Mouse (Mus musculus) T-helper 17 cell (primary cell): ENCODE measurements around the gene Gm20388.
"Not testable (repeated sequence)": the region's sequence is repeated elsewhere in the genome, so short reads cannot be mapped to it uniquely, and the experiment has no call there.

Experiments used
- in situ Hi-C, 2 experiments: fragments of 300-600 bp; cut with MboI, MseI; formaldehyde crosslinking; loops; 1 replicate in 1 of 2; 2 replicates in 1 of 2; pipeline ENCODE4 v1.15.1; 2025; ENCODE audit warnings: high pct_unique_total_duplicates in 2 of 2

Gm20388 gene

GRCm38 (mm10) chr8:123499556-123499955 is 3588.9 kb downstream of the Gm20388 start:
- in situ Hi-C loops = no loop called here

- in situ Hi-C loops = no loop called here
Measured at GRCm38 (mm10) chr8:123502192-123502591, 3591.6 kb downstream of the Gm20388 start.

- in situ Hi-C loops = no loop called here
Measured at GRCm38 (mm10) chr8:123503801-123504467, 3593.3 kb downstream of the Gm20388 start.

- in situ Hi-C loops = no loop called here
Measured at GRCm38 (mm10) chr8:123504591-123505195, 3594.1 kb downstream of the Gm20388 start.

- in situ Hi-C loops = no loop called here
Measured at GRCm38 (mm10) chr8:123505267-123505666, 3594.6 kb downstream of the Gm20388 start.

GRCm38 (mm10) chr8:123505695-123506094 is 3595.1 kb downstream of the Gm20388 start:
- in situ Hi-C loops = no loop called here

GRCm38 (mm10) chr8:123507153-123507552 is 3596.5 kb downstream of the Gm20388 start:
- in situ Hi-C loops = no loop called here

- in situ Hi-C loops = no loop called here
Measured at GRCm38 (mm10) chr8:123510819-123511218, 3600.2 kb downstream of the Gm20388 start.

- in situ Hi-C loops = no loop called here
Measured at GRCm38 (mm10) chr8:123514136-123514535, 3603.5 kb downstream of the Gm20388 start.

GRCm38 (mm10) chr8:123514781-123515539 is 3604.3 kb downstream of the Gm20388 start, which contains the start of gene Dbndd1:
Gene Dbndd1 (minus strand): TSS chr8:123515463.
- in situ Hi-C loops = no loop called here

GRCm38 (mm10) chr8:123515540-123515897 is 3604.9 kb downstream of the Gm20388 start:
- in situ Hi-C loops = no loop called here

GRCm38 (mm10) chr8:123516596-123516995 is 3606.0 kb downstream of the Gm20388 start:
- in situ Hi-C loops = no loop called here

- in situ Hi-C loops = no loop called here
Measured at GRCm38 (mm10) chr8:123518172-123518571, 3607.5 kb downstream of the Gm20388 start.

- in situ Hi-C loops = no loop called here
Measured at GRCm38 (mm10) chr8:123518667-123519066, 3608.0 kb downstream of the Gm20388 start, which contains the start of gene Gas8. Gene Gas8 (plus strand): TSS chr8:123518834.

GRCm38 (mm10) chr8:123520048-123520447 is 3609.4 kb downstream of the Gm20388 start:
- in situ Hi-C loops = not testable (repeated sequence)

GRCm38 (mm10) chr8:123527720-123528489 is 3617.3 kb downstream of the Gm20388 start:
- in situ Hi-C loops = loop anchor here (5.0 kb wide), 2 partner anchors 49 to 94 kb away; no protein-coding TSS in a partner anchor

- in situ Hi-C loops = loop anchor here (5.0 to 10.0 kb wide), 2 partner anchors 68 to 81 kb away; no protein-coding TSS in a partner anchor
Measured at GRCm38 (mm10) chr8:123536242-123536989, 3625.8 kb downstream of the Gm20388 start.

GRCm38 (mm10) chr8:123536990-123537380 is 3626.3 kb downstream of the Gm20388 start:
- in situ Hi-C loops = loop anchor here (5.0 to 10.0 kb wide), 2 partner anchors 68 to 80 kb away; no protein-coding TSS in a partner anchor

GRCm38 (mm10) chr8:123537641-123538040 is 3627.0 kb downstream of the Gm20388 start:
- in situ Hi-C loops = loop anchor here (5.0 to 10.0 kb wide), 2 partner anchors 67 to 80 kb away; no protein-coding TSS in a partner anchor

GRCm38 (mm10) chr8:123564221-123564620 is 3653.6 kb downstream of the Gm20388 start:
- in situ Hi-C loops = loop anchor here (25.0 kb wide), 4 partner anchors 698 to 1977 kb away; partner anchors contain the start of genes Cdt1 (in 1 of the 2), Cyba (in 1 of the 2), Fbxo31 (in 1 of the 2) and Map1lc3b (in 1 of the 2)
